Mouse (Mus musculus): ENCODE data around the gene Ubb.

- TF ChIP-seq MAX (IDR thresholded peaks at IDR 0.05; ENCODE audit: low read depth) (no peak), POLR2A (IDR thresholded peaks at IDR 0.05; ENCODE audit: insufficient read length, low read depth) (no peak)
Observed at GRCm38 (mm10) chr11:62554934-62555517, 4.1 kb downstream of the Ubb start.
